Mouse (Mus musculus) cerebellum, adult 2 months (tissue): ENCODE data around the gene Afap1l2. TPM values are rescaled to one million over a fixed set of nuclear protein-coding genes. Genes with fewer than 3 reads are reported as not detected.

Experiments used
- DNase-seq, 2 experiments: peaks; one replicate each; pipeline ENCODE4 v3.0.0; 2021
- H3K27ac ChIP-seq: fragments of 200-500 bp; 2 replicates; pipeline ENCODE4 v1.5.1; 2012; ENCODE audit warnings: low read length, control low read depth, inconsistent platforms; ENCODE audit not compliant: insufficient read depth
- H3K27me3 ChIP-seq: fragments of 200-500 bp; 2 replicates; pipeline ENCODE4 v1.6.1; 2012; ENCODE audit warnings: inconsistent platforms, mild to moderate bottlenecking, low read length, moderate library complexity; ENCODE audit not compliant: control insufficient read depth, insufficient read depth
- H3K4me1 ChIP-seq: fragments of 200-500 bp; 2 replicates; pipeline ENCODE4 v1.6.1; 2011; ENCODE audit warnings: low read length; ENCODE audit not compliant: control insufficient read depth, insufficient read depth
- H3K4me3 ChIP-seq: fragments of 200-500 bp; replicated peaks from 2 replicates; pipeline ENCODE3; 2011; ENCODE audit warnings: mild to moderate bottlenecking, low read depth, low read length, control low read depth; ENCODE audit not compliant: insufficient read depth
- CTCF ChIP-seq: fragments of 200-500 bp; IDR thresholded peaks from 2 replicates; pipeline ENCODE4 v1.5.1; 2011; ENCODE audit warnings: low read depth, mild to moderate bottlenecking, control low read depth, low read length, moderate library complexity, borderline replicate concordance; ENCODE audit not compliant: insufficient read depth
- POLR2A ChIP-seq: fragments of 200-500 bp; IDR thresholded peaks from 2 replicates; pipeline ENCODE4 v1.6.1; 2011; ENCODE audit warnings: low read length, control low read depth, borderline replicate concordance; ENCODE audit not compliant: insufficient read depth
- WGBS: fragments of 180-500 bp; shearing (Covaris S2); methylation state at CpG from one replicate; pipeline ENCODE4 v1.1.7; 2018; 5-methylcytosine and 5-hydroxymethylcytosine counted together
- polyA plus RNA-seq: library from polyadenylated mRNA; depleted of rRNA; stranded (reverse); fragments of >200 nt; gene quantifications from 2 replicates; pipeline ENCODE4 v1.2.3, GENCODE M21; 2012

Gene Afap1l2
- polyA plus RNA-seq, 1 experiment, result 43.3 TPM

- DNase-seq, result no peak
- Histone ChIP-seq H3K4me3 (no peak overlapping the region), H3K27me3 (no peaks in the 10 kb centered on the region), H3K4me1 (peaks cover 54% of the 10 kb centered on the region), H3K27ac (peak overlapping the region; percentile 48)
- TF ChIP-seq POLR2A (no peak), CTCF (no peak)
- WGBS, result 52% methylated on average over 9 of the region's 9 CpGs
Measured at GRCm38 (mm10) chr19:56981760-56982159, 26.3 kb downstream of the Afap1l2 start.

GRCm38 (mm10) chr19:56980803-56981202, 27.2 kb downstream of the Afap1l2 start:
- H3K27ac ChIP-seq, result peak overlapping the region; percentile 48
- peak; percentile 56 to 78 for DNase-seq
- no peak overlapping the region for H3K4me3 ChIP-seq
- TF ChIP-seq POLR2A, result no peak
- TF ChIP-seq CTCF, result no peak
- WGBS, result 15% methylated on average over 2 of the region's 2 CpGs
- no peaks in the 10 kb centered on the region for H3K27me3 ChIP-seq
- peaks cover 53% of the 10 kb centered on the region for H3K4me1 ChIP-seq

DNA sequence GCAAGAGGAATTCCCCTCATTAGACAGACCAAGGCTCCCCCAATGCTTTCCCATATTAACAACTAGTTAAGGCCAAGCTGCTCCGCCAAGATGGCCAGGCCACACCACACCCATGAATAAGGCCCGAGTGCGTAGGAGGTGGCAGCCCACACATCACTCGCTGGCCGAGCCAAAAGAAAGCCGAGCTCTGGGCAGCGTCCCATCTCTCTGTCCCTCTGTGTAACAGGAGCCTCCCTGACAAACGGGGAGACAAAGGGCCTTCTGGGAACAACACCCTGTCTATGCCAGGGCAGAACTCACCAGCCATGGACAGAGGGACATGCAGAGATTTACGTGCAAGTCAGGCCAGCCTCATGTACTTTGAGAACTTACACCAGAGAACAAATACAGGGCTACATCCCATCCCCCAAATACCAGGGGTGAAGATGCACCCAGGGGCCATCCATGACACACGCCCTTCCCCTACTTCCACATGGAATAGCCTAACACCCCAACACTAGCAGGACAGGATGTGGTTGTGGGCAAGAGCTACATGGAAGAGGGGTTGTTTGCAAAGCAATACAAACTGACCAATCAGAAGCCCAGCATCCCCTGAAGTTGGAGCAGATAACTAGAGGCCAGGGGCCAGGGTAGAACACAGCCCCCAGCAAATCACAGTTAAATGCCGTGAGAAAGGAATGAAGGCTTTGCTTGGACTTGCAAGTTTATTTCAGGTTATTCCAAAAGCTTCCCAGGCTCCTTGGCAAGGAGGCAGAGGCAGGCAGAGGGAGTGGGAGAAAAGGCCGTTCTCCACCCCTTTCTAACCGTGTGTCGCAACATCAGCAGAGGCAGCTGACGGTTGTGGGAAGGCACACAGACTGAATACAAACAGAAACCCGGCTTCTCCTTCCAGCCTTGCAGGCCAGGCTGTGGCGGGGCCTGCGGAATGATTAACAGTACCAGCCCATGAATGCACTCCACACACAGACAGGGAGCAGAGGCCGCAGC, 30.8 kb downstream of the Afap1l2 start:
- TF ChIP-seq CTCF (no peak), POLR2A (no peak)
- H3K4me1 ChIP-seq, result peaks cover 69% of the 10 kb centered on the region
- peak overlapping the region; percentile 49 for H3K27ac ChIP-seq
- H3K27me3 ChIP-seq, result no peaks in the 10 kb centered on the region
- no peak overlapping the region for H3K4me3 ChIP-seq
- peak; percentile 74 to 85 for DNase-seq
- WGBS, result 26% methylated on average over 19 of the region's 19 CpGs

DNA sequence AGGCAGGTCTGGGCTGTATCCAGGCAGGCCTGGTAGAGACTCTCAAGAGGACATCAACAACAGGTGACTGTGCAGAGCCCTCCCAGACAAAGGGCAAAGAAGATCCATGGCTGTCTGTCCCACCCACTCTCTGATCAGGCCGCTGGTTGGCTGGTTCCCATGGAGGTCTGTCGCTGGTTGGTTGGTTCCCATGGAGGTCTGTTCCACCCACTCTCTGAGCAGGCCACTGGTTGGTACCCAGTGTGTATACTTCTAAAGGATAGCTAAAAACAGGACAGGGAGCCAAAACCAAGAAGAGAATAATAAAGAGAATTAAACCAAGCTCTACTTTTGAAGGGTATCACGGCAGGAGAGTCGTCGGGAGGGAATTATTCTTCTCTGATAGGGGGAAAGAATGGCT, 31.5 kb downstream of the Afap1l2 start:
- TF ChIP-seq POLR2A (no peak), CTCF (no peak)

DNA sequence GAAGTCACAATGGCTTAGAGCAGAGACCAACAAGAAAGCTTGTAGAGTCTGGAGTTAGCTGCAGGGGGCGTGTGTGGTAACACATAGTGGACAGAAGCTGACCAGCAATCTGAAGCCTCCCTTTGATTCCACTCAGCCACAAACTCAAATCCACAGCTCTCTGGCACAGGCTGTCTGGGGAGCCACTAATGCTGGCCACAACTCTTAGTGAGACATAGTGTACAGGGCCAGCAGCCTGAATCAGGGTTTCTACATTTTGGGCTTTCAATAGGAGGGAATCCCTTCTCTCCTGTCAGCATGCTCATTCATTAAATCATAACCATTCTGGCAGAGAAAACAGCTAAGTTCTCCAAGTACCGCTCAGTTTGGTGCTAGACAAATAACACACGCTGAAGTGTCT, 32.5 kb downstream of the Afap1l2 start:
- TF ChIP-seq POLR2A, result no peak
- no peak for TF ChIP-seq CTCF
- WGBS, result 49% methylated on average over 3 of the region's 3 CpGs
- no peak for DNase-seq

More for the DNA sequence above, 31.5 kb downstream of the Afap1l2 start:
- no peak for DNase-seq
- peaks cover 72% of the 10 kb centered on the region for H3K4me1 ChIP-seq
- no peak overlapping the region for H3K4me3 ChIP-seq
- 74% methylated on average over 5 of the region's 5 CpGs for WGBS
- H3K27me3 ChIP-seq, result no peaks in the 10 kb centered on the region
- no peak overlapping the region for H3K27ac ChIP-seq

GRCm38 (mm10) chr19:56974159-56974558, 33.9 kb downstream of the Afap1l2 start:
- TF ChIP-seq CTCF, result no peak
- no peak for TF ChIP-seq POLR2A
- Histone ChIP-seq H3K27ac (0 out of 2 replicates have a peak overlapping the region, but pooled peaks have one; percentile 11), H3K4me1 (peaks cover 60% of the 10 kb centered on the region), H3K4me3 (no peak overlapping the region), H3K27me3 (no peaks in the 10 kb centered on the region)
- peak in 1 of 2 experiments; percentile 61 for DNase-seq
- 18% methylated on average over 4 of the region's 4 CpGs for WGBS

More for the DNA sequence above, 32.5 kb downstream of the Afap1l2 start:
- Histone ChIP-seq H3K27me3 (no peaks in the 10 kb centered on the region), H3K4me1 (peaks cover 62% of the 10 kb centered on the region), H3K4me3 (no peak overlapping the region), H3K27ac (no peak overlapping the region)

- Histone ChIP-seq H3K4me1 (peaks cover 58% of the 10 kb centered on the region), H3K4me3 (no peak overlapping the region), H3K27me3 (no peaks in the 10 kb centered on the region), H3K27ac (no peak overlapping the region)
- TF ChIP-seq POLR2A, result no peak
- TF ChIP-seq CTCF, result no peak
- WGBS, result 83% methylated on average over 2 of the region's 2 CpGs
- no peak for DNase-seq
Measured at GRCm38 (mm10) chr19:56972768-56973167, 35.3 kb downstream of the Afap1l2 start.

DNA sequence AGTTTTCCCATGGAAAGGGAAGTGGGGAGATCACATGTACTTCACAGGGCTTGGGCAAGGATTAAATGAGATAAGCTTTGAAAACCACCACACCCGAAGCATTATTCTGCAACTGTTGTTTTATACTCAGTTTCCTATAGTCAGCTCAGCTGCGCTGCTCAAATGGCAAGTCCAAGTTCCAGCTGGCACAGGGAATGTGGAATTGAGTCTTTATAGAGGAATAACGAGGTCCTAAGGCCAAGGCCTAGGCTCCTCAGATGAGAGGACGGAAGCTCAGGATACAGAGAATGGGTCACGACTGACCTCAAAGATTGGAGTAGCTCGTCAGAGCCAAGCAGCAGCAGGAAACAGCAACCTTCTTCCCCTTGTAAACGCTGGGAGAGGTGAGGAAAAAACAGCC, 36.7 kb downstream of the Afap1l2 start:
- H3K27ac ChIP-seq, result no peak overlapping the region
- no peaks in the 10 kb centered on the region for H3K27me3 ChIP-seq
- WGBS, result 35% methylated on average over 7 of the region's 7 CpGs
- TF ChIP-seq POLR2A (no peak), CTCF (no peak)
- no peak overlapping the region for H3K4me3 ChIP-seq
- no peak for DNase-seq
- H3K4me1 ChIP-seq, result peaks cover 51% of the 10 kb centered on the region

DNA sequence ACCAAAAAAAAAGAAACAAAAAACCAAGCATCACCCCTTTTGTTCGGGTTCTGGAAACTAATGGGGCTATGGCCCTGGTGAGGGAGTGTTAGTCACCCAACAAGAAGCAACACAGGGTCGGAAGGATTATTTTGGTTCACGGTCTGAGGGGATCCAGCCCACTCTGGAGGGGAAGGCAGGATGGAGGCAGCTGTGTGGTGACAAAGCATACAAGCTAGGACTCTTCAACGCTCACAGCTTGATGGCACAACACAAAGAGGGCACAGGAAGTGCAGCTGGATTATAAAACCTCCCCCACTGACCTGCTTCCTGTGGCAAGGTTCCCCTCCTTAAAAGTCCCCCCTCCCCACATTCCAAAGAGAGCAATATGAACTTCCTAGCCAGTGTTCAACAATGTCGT, 44.2 kb downstream of the Afap1l2 start:
- TF ChIP-seq POLR2A, result no peak
- no peak for TF ChIP-seq CTCF
- Histone ChIP-seq H3K4me1 (peaks cover 19% of the 10 kb centered on the region), H3K4me3 (no peak overlapping the region), H3K27ac (no peak overlapping the region), H3K27me3 (no peaks in the 10 kb centered on the region)
- WGBS, result 73% methylated on average over 5 of the region's 5 CpGs
- no peak for DNase-seq
